Mouse (Mus musculus): ENCODE results near the gene Vkorc1l1.
A peak's percentile ranks its signal among the peaks of the same experiment; 100 is the strongest.
"Not testable (repeated sequence)": the region's sequence is repeated elsewhere in the genome, so short reads cannot be mapped to it uniquely, and the experiment has no call there.

Gene Vkorc1l1

DNA sequence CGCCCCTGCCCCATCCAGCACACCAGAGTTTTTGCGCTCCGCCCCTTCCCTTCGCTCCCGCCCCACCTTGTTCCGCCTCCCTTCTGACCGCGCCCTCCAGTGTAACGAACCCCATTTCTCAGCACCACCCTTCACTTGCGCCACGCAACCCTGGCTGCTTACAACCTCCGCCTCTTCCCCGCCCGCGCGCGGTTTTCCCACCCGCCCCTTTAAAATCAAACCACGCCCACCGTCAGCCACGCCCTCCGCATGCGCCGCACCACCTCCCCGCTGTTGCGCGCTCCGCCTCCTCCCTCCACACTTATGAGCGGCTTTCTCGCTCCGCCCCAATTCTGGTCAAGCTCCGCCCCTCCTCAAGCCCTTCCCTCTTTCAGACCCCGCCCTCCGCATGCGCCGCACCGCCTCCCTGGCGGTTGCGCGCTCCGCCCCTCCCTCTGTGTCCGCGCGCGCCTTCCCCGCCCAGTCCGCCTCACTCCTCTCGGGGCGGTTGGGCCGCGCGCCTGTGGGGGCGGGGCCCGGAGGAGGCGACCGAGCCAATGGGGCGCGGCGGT is at the start of gene Vkorc1l1:
TSS of gene Vkorc1l1 (plus strand) at position 476 of the 551 bp plus-strand sequence.
- peak; percentile 99 to 100 for DNase-seq (ENCODE audit: low spot score in 2 of 2)

DNA sequence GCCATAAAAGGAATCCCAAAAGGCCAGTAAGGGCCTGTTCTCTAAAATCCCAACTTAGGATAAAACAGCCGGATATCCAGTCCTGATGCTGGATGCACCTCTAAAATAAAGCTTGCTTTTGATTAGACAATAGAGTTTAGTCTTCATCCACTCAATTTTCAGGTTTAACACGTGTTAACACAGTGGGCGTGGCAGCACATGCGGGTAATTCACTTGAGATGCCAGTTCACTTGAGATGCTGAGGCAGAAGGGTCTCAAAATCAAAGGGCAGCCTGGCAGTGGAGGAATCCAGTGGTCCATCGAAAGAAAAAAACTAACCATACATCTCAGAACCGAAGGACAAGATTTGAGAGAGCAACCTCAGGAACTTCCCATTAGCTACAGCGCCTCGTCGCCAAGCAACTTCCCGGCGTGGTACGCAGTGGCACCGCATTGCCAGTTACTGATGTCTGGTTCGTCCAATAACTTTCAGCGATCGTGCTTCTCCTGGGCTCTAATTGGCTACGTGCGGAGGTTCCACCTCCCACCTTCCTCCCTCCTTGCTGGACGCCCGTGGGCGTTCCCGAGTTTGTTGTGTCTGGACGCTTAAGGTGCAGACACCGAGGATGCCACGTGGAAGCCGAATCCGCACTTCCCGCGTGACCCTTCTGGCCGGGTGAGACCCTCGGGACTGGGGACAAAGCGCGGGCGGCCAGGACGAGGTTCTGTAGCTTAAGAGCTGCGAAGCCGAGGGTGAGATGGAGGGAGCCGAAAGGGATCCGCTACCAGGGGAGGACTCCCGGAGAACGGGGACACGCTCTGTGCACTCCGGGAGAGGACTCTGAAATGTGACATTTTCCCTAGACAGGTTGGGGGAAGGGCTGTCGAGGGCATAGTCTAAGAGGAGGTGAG is 46.3 kb upstream of the Vkorc1l1 start, which contains the start of gene Zbed5:
TSS of gene Zbed5 (plus strand) at position 526 of the 891 bp plus-strand sequence.
- peak; percentile 58 to 82 for DNase-seq (ENCODE audit: low spot score in 2 of 2)

DNA sequence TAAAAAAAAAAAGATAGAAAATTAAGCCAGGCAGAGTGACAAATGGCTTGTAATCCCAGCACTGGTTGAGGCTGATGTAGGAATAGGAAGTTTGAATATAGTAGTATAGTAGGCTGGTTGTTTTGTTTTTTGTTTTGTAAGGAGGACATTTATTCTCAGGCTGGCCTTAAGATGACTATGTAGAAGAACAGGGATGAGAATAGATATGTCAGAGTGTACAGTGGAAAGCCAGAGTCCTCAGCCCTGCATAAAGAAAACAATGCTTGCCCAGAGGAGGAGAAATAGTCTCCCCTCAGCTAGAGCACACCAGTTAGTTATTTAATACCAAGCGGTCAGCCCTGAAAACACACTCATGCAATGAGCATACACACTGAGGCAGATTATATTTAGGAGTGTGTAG is 43.3 kb upstream of the Vkorc1l1 start, which contains the start of gene Phkg1:
TSS of gene Phkg1 (minus strand) at position 101 of the 400 bp plus-strand sequence.
- DNase-seq (ENCODE audit: low spot score in 2 of 2) = no peak

DNA sequence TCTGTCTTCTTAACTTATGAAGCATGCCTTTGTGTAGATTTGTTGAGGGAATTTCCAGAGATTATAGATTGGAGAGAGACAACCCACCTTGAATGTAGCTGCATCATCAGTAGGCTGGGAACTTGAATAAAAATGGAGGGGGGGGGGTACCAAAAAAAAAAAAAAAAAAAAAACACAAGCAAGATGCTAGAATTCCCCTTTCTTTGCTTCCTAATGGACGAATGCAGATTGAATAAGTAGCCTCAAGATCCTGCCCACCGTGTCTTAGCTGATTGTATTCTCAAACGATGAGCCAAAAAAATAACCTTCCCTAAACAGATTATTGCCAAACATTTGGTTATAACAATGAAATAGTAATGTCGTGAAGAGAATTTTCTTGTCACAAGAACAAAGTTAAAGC is 34.0 kb upstream of the Vkorc1l1 start:
- DNase-seq (ENCODE audit: low spot score in 2 of 2) = no peak

GRCm38 (mm10) chr5:129908242-129908965 is 33.4 kb upstream of the Vkorc1l1 start, which contains the start of gene Nupr1l:
TSS of gene Nupr1l (plus strand) at chr5:129908540.
- peak; percentile 78 to 89 for DNase-seq (ENCODE audit: low spot score in 2 of 2)

GRCm38 (mm10) chr5:129909147-129909546 is 32.6 kb upstream of the Vkorc1l1 start:
- DNase-seq (ENCODE audit: low spot score in 2 of 2) = no peak

DNA sequence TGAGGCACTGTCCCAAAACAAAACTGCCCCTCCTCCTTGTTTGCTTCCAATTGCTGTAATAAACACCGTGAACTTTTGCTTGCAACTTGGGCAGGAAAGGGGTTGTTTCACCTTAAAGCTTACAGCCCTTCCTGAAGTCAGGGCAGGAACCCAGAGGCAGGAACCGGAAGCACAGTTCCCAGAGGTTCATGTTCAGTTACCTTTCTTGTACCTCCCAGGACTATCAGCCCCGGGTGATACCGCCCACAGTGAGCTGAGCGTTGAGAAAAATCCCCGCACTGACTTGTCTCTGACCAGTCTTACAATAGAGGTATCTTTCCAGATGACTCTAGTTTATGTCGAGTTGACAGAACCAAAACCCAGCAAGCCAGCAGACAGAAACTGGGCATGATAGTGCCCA is 32.2 kb upstream of the Vkorc1l1 start:
- DNase-seq (ENCODE audit: low spot score in 2 of 2) = no peak

GRCm38 (mm10) chr5:129914024-129914423 is 27.7 kb upstream of the Vkorc1l1 start:
- DNase-seq (ENCODE audit: low spot score in 2 of 2) = peak in 1 of 2 experiments; percentile 36

GRCm38 (mm10) chr5:129915491-129915890 is 26.3 kb upstream of the Vkorc1l1 start:
- DNase-seq (ENCODE audit: low spot score in 2 of 2) = not testable (repeated sequence)

- DNase-seq (ENCODE audit: low spot score in 2 of 2) = no peak
Measured at GRCm38 (mm10) chr5:129918065-129918651, 23.6 kb upstream of the Vkorc1l1 start.

- no peak for DNase-seq (ENCODE audit: low spot score in 2 of 2)
Measured at GRCm38 (mm10) chr5:129918752-129919151, 23.0 kb upstream of the Vkorc1l1 start.

- DNase-seq (ENCODE audit: low spot score in 2 of 2) = no peak
Measured at GRCm38 (mm10) chr5:129919320-129919719, 22.4 kb upstream of the Vkorc1l1 start.

GRCm38 (mm10) chr5:129921972-129922371 is 19.8 kb upstream of the Vkorc1l1 start:
- no peak for DNase-seq (ENCODE audit: low spot score in 2 of 2)

- DNase-seq (ENCODE audit: low spot score in 2 of 2) = no peak
Measured at GRCm38 (mm10) chr5:129924820-129925452, 16.8 kb upstream of the Vkorc1l1 start.

DNA sequence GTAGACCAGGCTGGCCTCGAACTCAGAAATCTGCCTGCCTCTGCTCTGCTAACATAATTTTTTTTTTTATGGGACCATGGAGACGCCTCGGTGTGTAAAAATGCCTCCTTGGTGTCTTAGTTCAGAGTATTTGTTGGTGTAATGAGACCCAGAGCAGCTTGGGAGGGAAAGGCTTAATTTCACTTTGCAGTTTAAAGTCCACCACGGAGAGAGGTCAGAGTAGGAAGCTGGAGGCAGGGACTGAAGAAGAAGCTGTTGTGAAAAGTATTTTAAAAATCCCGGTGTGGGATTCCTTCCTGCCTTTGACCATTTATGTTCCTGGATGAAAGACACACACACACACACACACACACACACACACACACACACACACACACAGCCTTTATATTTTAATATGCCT is 15.8 kb upstream of the Vkorc1l1 start:
- no peak for DNase-seq (ENCODE audit: low spot score in 2 of 2)

DNA sequence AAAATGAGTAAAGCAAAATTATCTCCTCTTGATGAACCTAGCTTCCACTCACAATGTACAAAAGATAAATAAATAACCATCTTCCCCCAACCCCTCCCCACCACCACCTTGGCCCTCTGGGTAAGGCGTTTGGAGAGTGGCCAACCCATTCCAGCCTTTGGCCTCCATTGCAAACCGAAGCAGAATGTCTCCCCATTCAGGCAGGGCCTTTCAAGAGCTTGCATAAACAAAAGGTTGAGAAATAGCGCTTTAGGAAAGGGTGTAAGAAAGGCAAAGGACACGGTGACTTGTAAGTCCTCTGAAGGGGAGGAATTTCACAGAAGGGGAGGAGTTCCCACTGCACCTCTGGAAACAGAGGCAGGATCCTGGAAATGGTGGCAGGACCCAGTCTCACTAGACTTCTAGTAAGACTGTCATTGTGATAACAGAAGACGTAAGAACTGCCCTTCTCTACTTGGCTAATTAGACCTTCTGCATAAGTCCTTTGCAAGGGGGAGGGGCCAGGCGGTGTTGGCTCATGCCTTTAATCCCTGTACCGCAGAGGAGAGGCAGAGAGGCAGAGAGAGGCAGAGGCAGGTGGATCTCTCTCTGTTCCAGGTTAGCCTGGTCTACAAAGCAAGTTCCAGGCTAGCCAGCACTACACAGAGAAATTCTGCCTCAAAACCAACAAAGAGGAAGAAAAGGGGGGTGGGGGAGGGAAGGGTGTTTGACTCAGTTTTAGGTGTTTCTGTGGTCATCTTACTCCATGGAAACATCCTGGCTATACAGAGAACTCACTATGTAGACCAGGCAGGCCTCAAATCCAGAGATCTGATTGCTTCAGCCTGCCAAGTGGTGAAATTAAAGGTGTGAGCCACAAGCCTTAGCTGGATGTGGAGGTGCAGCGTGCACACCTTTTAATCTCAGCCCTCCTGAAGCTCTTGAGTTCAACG is 11.6 kb upstream of the Vkorc1l1 start:
- DNase-seq (ENCODE audit: low spot score in 2 of 2) = no peak

DNA sequence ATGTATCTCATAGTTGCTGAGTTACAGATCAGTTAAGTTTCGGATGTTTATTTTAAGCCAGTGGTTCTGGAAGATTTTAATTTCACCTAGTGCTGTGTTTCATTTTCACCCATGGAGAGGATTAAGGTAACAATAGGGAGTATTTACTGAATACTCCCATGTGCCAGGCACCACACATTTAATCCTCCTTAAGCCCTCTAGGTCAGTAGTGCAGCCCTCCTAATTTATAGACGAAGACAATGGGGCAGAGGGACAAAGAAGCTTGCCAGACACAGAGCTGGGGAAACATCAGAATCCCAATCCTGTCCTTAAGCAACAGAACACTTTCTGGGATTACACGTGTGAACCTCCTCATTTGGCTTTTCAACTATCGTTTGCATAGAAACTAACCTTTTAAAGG is 4.8 kb upstream of the Vkorc1l1 start:
- no peak for DNase-seq (ENCODE audit: low spot score in 2 of 2)

GRCm38 (mm10) chr5:129940281-129940680 is 1.5 kb upstream of the Vkorc1l1 start:
- no peak for DNase-seq (ENCODE audit: low spot score in 2 of 2)

DNA sequence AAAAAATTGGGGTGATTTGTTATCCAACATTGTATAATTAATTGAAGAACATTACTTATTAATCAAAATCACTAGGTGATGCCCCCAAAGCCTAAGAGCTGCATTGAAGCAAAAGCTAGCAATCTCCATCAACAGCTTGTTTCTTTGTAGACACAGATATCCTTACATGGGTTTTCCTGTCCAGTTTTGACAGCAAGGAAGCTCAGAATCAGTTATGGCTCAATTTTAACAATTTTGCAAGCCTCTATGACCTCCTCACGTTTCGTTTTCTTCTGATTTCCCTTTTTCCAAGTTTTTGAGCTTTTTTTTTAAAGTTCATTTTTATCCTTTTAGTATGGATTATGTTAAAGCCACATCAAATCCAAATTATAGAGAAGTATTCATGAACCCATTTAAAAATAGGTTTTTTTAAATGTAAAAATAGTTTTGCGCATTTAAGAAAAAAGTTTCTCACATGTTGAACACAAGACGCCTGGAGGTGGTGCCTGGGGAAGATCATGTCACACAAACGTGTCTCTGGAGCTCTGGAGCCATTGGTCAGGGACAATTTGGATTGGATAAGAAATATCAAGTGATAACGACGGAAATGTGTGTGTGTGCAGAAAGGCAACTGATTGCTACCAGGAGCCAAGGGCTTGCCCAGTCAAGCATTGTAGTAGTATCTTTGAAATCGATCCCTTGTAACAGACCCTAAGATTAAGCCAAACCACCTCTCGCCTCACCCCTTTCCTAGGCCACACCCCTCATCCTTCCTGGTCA is 855 bp upstream of the Vkorc1l1 start:
- DNase-seq (ENCODE audit: low spot score in 2 of 2) = no peak
